Mouse (Mus musculus): ENCODE data around the gene Btbd9.

- no peak for TF ChIP-seq CTCF (IDR thresholded peaks at IDR 0.05; ENCODE audit: low read depth, low read length)
- no peak for TF ChIP-seq POLR2A (IDR thresholded peaks at IDR 0.05; ENCODE audit: insufficient read depth, low read length)
- TF ChIP-seq EP300 (IDR thresholded peaks at IDR 0.05; ENCODE audit: insufficient read depth, low read depth, low read length), result no peak
Measured at GRCm38 (mm10) chr17:30228439-30229215, 347.7 kb downstream of the Btbd9 start.
